Mouse (Mus musculus) G1E-ER4 (cell line): ENCODE results near the gene Ccdc185. TPM values are rescaled to one million over a fixed set of nuclear protein-coding genes. Genes with fewer than 3 reads are reported as not detected.

ENCODE experiments used
- GATA1 ChIP-seq: IDR thresholded peaks from one replicate; pipeline ENCODE4 v1.8.0; 2012; ENCODE audit warnings: low read length, inconsistent platforms
- polyA plus RNA-seq: library from polyadenylated mRNA; stranded (reverse); fragments of >175 nt; gene quantifications from 2 replicates; pipeline ENCODE4 v1.2.3, GENCODE M21; 2012

The Ccdc185 gene
- polyA plus RNA-seq = not detected in 2 replicates

DNA sequence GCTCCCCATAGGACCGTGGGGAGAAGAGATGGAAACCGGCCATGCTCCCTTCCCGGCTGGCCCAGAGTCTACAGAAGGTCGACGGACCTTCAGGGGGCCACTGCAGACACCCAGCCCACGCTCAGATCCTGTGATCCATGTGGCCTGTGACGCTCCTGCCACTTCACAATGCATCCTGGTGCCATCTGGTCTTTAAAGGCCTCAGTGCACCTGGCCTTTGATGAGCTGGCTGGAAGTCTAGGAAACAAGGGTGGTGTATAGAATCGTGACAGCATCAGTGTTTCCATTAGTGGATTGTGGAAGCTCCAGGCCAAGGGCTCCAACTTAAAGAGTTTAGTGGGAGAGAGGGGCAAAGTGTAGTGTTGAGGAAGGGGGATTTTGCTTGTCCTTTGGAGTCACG is at the start of gene Ccdc185:
Ccdc185 (minus strand) TSS at position 101 of the 400 bp plus-strand sequence.
- no peak for TF ChIP-seq GATA1

DNA sequence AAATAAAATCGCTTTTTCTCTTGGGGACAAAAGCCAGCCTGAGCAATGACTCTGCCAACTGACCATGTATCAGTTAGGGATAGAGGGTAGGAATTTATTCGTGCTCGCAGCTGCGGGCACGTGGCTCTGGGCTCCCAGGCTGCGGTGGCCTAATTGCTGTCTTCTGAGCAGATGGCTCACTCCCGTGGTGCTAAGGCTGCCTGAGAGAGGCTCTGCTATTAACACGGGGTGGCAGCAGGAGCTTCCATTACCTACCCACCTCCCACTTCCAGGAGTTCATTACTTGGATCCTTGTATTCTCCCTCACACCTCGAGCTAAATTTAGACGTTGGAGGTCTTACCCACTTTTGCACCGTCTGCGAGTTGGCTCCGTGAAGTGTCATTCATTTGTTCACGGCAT is 48.1 kb upstream of the Ccdc185 start:
- TF ChIP-seq GATA1 = no peak

DNA sequence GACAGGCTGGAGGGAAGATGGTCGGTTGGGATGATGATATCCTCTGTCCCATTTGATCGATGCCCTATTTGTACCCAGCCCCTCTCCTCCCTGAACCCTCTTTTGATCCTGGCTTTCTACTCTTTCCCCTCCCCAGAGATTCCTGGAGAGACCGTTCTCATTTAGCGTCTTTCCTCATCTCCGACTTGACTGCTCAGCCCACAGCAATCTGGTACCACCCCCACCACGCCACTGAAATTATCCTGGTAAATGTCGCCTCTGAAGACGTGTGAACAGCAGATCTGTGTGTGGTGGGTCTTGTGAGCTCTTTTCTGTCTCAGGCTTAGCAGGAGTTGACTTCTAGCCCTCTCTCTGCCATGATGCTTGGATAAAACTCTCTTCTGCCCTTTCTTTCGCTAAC is 45.6 kb upstream of the Ccdc185 start:
- TF ChIP-seq GATA1 = no peak

DNA sequence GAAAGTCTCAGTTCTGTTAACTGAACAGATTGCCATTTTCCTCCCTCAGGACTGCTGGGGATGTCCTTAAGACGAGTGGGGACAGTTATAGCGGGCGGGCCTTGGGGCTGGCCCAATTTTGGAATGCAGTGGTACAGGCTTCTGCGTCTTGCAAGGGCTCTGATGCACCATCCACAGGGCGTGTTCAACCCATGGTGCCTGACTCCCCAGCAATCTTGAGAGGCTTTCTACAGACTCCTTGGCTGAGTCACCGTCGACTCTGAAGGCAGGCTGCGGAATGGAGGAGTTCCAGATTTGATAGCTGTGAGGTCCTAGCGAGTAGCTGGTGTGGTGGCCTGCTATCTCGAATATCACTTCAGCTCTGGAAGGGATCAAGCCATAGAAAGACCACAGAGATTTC is 45.2 kb upstream of the Ccdc185 start:
- TF ChIP-seq GATA1 = no peak

DNA sequence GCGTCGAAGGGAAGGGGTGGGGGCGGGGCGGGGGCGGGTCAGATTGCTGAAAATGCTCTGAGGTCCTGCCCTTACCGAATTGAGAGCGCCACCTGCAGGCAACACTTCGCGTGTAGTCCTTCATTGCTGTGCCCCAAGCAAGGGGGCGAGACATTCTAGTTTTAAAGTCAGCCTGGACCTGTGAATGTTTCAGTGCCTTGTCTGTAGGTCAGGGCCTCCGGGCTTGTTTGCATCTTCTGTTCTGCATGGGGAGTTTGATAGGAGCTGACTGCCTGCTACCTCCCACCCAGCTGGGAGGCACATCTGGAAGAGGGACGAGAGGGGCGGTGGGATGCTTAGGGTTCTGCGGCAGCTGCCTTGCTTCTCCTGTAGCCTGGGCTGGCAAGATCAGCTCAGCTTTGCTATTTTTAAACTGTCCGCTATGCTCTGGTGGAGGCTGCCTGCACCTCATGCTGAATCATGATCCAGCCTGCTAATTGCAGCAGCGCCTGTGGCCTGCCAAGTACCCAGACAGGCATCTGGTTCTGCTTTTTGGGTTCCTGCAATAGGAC is 43.6 kb upstream of the Ccdc185 start:
- no peak for TF ChIP-seq GATA1

DNA sequence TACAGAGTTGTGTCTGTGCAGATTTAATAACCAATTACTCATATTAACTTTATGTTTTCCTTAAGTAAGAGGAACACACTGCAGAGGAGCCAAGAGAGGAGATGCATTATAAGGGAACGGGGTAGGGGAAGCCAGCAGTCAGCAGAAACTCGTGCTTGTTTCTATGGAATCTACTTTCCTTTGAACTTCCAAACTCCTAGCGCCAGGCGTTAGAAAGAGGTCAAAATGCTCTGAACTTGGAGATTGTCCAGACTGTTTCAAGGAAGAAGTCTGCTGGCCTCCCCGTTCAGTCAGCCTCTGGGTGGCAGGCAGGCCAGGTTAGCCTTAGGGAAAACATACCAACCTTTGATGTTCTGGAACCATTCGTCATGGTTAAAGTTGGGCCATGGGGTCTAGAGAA is 39.9 kb upstream of the Ccdc185 start:
- TF ChIP-seq GATA1 = no peak

DNA sequence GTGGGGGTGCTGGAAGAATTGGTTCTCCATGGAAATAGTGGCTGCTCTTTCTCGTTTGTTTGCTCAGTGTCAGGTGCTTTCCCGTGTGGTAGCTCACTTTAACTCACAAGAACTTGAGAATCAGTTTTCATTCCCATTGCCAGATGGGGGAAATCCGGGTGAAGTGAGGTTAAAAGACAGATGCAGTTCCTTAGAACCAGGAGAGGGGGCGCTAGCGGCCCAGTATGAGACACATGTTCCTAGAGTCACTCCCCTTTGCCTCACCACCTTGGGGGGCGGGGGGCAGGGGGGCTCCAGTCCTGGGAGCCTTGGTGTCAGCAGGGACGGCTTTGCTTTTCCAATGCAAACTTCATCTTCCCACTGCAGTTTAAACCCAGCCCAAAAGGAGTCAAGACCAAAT is 38.0 kb upstream of the Ccdc185 start:
- no peak for TF ChIP-seq GATA1

DNA sequence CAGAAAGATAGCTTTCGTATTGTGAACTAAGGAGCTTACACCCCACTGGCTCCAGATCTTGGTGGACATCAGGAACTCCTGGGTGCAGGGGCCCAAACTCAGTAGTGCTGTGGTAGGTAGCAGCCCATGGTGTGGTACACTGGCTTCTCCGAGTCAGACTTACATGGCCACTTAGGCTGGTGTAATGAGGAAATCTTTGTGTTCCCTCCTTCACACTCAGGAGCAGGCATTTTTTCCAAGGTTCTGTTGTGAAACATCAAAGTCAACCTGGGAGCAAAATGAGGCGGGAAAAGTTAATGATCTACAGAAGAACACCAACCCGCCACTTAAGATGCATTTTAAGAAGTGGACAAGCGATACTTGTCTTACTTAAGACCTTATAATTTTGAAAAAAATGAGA is 36.5 kb upstream of the Ccdc185 start:
- TF ChIP-seq GATA1 = no peak

DNA sequence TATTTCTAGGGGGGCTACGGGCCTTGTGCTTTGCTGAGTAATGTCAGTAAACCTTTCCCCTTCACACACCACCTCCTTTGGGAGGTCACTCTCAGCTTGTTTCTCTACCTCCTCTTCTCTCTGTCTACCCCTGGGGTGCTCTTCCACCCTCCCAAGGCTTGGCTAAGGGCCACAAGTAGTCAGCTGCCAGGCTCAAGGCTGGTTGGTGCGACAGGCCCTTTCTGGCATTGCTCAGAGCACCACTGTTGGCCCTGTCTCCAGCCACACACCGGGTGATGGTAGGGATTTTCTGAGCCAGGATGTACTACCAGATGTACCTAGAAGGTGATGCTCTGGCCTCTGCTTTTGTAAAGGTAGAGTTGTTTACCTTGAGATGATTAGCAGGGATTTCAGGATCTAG is 35.8 kb upstream of the Ccdc185 start:
- no peak for TF ChIP-seq GATA1

DNA sequence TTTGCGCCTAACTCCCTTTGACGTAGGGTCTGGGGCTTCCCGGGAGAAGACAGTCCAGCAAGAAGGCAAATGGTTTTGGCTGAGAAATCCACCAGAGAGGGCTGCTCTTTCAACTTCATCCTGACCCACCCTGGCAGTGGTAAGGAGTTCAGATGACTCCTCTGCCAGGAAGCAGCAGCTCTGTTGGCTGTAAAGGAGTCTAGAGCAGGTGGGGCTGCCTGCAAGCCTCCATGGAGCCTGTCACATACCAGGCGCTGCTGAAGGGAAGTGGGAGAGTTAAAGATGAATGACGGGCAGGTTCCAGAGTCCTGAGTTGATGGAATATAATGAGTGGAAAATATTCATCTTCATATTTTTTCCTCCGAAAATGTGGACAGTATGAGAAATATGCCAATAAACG is 34.8 kb upstream of the Ccdc185 start:
- no peak for TF ChIP-seq GATA1

DNA sequence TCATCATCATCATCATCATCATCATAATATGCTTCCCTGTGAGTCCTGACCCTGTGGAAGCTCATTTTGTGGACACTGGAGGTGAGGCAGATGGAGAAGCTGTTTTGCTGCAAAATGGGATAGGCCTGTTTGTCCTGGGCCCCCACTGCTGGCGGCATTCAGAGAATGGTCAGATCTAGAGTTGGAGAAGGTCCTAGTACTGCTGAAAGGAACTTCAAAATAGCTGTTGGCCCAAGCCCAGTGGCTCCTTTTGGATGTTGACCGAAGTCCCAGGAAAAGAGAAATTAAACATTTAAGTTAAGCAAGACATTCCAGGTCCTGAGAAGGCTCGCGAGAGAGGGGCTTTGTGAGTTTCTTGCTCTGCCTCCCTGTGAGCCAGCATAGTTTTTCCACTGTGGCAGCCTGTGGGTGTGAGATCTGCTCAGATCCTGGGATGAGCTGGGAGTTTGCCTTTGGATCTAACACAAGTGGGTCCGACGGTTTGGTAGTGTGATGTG is 30.1 kb upstream of the Ccdc185 start:
- TF ChIP-seq GATA1 = no peak

DNA sequence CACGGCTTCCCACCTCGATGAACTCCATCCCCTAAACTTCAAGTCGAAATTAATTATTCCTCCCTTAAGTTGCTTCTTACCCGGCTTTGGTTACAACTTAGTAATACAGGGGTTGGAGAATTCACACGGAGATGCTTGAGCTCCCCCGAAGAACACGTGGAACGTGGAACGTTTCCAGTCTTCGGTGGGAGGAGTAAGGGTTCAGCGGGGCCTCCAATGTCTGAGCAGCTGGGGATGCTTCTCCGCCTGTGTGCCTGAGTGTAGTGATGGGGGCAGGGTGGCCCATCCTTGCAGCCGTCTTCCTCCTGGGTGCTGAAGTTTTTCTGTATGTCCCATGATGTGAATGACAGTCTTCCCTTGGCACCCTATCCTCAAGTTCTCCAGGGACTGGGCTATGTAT is 29.2 kb upstream of the Ccdc185 start:
- no peak for TF ChIP-seq GATA1

DNA sequence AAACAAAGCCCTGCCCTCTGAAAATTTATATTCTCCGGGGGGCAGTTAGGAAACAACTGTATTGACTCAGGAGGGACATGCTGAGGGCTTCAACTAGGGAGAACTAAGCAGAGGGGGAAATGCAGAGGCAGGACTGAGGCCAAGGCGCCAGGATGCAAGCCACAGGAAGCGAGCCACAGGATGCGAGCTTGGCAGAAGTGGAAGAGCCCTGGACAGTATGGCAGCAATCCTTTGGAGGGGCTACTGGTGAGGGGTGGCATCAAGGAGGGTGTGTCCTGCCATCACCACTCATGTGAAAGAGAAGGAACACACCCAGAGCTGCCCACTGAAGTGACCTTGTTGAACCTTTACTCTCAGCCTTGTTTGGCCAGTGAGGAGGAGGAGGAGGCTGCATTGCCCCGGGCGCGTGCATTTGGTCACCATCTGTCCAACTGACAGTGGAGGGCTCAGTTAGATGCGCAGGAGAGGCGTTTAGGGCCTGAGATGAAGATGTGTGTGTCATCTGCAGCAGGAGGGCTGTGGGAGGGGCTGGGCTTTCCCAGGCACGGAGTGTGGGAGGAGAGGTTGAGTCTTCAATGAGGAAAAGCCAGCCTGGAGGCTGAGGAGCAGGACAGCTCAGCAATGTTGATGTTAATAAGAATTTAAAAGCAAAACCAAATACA is 27.9 kb upstream of the Ccdc185 start:
- TF ChIP-seq GATA1 = no peak

DNA sequence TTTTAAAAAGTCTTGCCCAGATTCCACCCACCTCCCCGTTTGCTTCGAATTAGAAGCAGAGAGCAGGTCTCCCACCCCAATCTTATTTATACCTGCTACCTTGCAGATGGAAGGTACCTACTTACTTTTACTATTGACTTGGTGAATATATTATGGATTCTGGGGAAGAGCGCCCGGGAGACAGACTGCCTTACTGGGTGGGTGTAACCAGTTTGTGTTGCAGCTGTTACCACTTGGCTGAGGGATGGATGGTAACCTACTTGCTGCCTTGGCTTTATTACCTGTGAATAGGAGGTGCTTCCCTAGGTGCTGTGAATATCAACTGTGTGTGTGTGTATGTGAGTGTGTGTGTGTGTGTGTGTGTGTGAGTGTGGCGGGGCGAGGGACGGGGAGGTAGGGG is 26.6 kb upstream of the Ccdc185 start:
- TF ChIP-seq GATA1 = no peak

DNA sequence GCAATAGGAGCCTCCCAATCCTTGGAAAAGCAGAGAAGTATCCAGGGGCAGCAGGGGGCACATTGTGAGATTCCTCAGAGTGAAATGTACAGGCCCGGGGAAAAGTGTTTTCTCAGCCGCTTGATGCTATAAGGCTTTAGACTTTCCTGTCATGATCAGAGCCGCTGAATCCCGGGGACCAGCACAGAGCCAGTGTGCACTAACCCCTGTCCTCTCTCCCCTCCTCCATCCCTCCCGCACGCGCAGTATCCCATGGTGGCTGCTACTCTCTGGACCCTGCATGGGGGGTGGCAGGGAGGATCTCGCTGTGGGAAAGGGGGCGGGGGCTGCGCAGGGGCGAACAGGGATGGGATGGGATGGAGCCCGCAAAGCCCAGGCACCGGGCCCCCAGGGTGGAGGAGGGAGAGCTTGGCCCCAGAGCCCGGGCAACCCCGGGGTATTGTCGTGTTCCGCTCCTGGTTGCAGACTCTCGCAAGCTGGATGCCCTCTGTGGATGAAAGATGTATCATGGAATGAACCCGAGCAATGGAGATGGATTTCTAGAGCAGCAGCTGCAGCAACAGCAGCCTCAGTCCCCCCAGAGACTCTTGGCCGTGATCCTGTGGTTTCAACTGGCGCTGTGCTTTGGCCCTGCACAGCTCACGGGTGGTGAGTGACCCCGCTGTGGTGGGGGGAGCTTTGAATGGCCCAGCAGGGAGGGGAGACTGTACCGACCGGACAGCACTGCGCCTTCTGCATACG is 15.7 kb upstream of the Ccdc185 start:
- TF ChIP-seq GATA1 = no peak

DNA sequence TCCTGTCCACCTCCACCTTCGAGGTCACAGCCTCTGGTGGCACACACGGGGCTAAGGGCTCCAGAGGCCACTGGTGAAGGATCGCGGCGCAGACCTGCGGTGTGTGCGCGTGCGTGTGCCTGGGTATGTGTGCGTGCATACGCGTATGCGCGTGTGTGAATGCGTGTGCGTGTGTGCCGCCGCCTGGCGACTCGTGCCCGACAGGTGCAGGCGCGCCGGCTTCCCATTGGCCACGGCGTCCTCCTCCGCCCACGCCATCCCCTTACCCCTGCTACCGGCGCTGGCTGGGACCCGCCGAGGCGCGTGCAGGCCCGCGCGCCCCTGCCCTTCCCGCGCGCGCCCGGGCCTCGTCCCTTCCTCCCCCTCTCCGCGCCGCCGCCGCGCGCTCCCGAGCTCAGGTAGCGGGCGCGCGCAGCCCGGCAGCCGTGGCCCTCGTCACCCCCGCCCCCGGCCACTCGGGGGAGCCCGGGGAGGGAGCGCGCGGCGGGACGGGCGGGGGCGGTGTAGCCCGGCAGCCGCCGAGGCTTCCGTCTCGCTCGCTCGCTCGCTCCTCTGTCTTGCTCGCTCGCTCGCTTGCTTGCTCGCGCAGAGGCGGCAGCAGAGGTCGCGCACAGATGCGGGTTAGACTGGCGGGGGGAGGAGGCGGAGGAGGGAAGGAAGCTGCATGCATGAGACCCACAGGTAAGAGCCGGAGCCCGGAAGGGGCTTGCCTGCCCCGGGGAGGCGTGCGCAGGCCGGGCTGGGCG is 14.9 kb upstream of the Ccdc185 start, which contains the start of gene Susd4:
Susd4 (plus strand) TSS at position 145 of the 746 bp plus-strand sequence.
- TF ChIP-seq GATA1 = no peak
